Mouse (Mus musculus): ENCODE data around the gene Ngef.

- TF ChIP-seq POLR2A (IDR thresholded peaks at IDR 0.05; ENCODE audit: insufficient read depth, low read length) (no peak), CTCF (IDR thresholded peaks at IDR 0.05; ENCODE audit: low read depth, low read length) (no peak)
Measured at GRCm38 (mm10) chr1:87525041-87525440, 48.6 kb downstream of the Ngef start.
